ENCODE assay signal across 18 mouse cellular contexts in genomic region chr10:24888343-24888742, GRCm38 (mm10). TPM values are rescaled to one million over a fixed set of nuclear protein-coding genes. Genes with fewer than 3 reads are reported as not detected.
"Had no signal": no experiment of that assay in that cellular context is flagged by ENCODE, and none has a peak within 500 bp of the region (broad histone marks: within the 10 kb centered on the region; RNA-seq: fewer than 3 reads in every experiment).

No protein-coding gene starts in this region.

- H3K27me3 ChIP-seq: limb, embryonic 13.5 days; liver, embryonic 12.5 days; liver, embryonic 15.5 days; lung, embryonic 15.5 days; midbrain, embryonic 12.5 days; midbrain, embryonic 15.5 days; neural tube, embryonic 12.5 days; neural tube, embryonic 15.5 days had no signal

- ATAC-seq: liver, embryonic 12.5 days; midbrain, embryonic 15.5 days had no signal

- H3K27ac ChIP-seq: limb, embryonic 10.5 days; limb, embryonic 13.5 days; liver, embryonic 12.5 days; liver, embryonic 15.5 days; lung, embryonic 15.5 days; midbrain, embryonic 12.5 days; midbrain, embryonic 15.5 days; neural tube, embryonic 12.5 days; neural tube, embryonic 15.5 days had no signal

- H3K9ac ChIP-seq: limb, embryonic 13.5 days; liver, embryonic 12.5 days; liver, embryonic 15.5 days; lung, embryonic 15.5 days; midbrain, embryonic 12.5 days; midbrain, embryonic 15.5 days; neural tube, embryonic 12.5 days; neural tube, embryonic 15.5 days had no signal

- H3K4me2 ChIP-seq: limb, embryonic 13.5 days; liver, embryonic 12.5 days; liver, embryonic 15.5 days; lung, embryonic 15.5 days; midbrain, embryonic 12.5 days; midbrain, embryonic 15.5 days; neural tube, embryonic 12.5 days; neural tube, embryonic 15.5 days had no signal

- H3K4me1 ChIP-seq: limb, embryonic 10.5 days; limb, embryonic 13.5 days; liver, embryonic 12.5 days; liver, embryonic 15.5 days; lung, embryonic 15.5 days; midbrain, embryonic 12.5 days; midbrain, embryonic 15.5 days; neural tube, embryonic 12.5 days; neural tube, embryonic 15.5 days had no signal

- H3K9me3 ChIP-seq: limb, embryonic 10.5 days; limb, embryonic 13.5 days; liver, embryonic 12.5 days; liver, embryonic 15.5 days; lung, embryonic 15.5 days; midbrain, embryonic 12.5 days; midbrain, embryonic 15.5 days; neural tube, embryonic 12.5 days; neural tube, embryonic 15.5 days had no signal

- DNase-seq: kidney, postnatal 14 days; kidney, postnatal 4 days; liver; lung, adult 18-20 months; lung, postnatal 10 days; lung, postnatal 36 days; thymus, adult 18-20 months; thymus, postnatal 36 days had no signal

- H3K4me3 ChIP-seq: limb, embryonic 10.5 days; limb, embryonic 13.5 days; liver, embryonic 12.5 days; liver, embryonic 15.5 days; lung, embryonic 15.5 days; midbrain, embryonic 12.5 days; midbrain, embryonic 15.5 days; neural tube, embryonic 12.5 days; neural tube, embryonic 15.5 days had no signal

RNA-seq across cellular contexts. Expression of gene Arg1, which starts 38.9 kb away (rescaled TPM):
- polyA plus RNA-seq: spleen, adult 2 months had no signal
